Mouse (Mus musculus) layer of hippocampus, adult 9-10 months (tissue): ENCODE measurements around the gene BC035044.
"Not testable (repeated sequence)": the region's sequence is repeated elsewhere in the genome, so short reads cannot be mapped to it uniquely, and the experiment has no call there.

Experiments used
- DNase-seq: peaks from one replicate; pipeline ENCODE4 v3.0.0; 2022; ENCODE audit warnings: low spot score

The BC035044 gene

GRCm38 (mm10) chr6:128850671-128851070 lies 40.3 kb downstream of the BC035044 start:
- no peak for DNase-seq

- DNase-seq, result no peak
These were observed 41.0 kb downstream of the BC035044 start for GRCm38 (mm10) chr6:128849902-128850301.

- no peak for DNase-seq
These were observed 43.5 kb downstream of the BC035044 start for GRCm38 (mm10) chr6:128847401-128847800.

- no peak for DNase-seq
These were observed 44.9 kb downstream of the BC035044 start for GRCm38 (mm10) chr6:128845998-128846542.

- DNase-seq, result peak; percentile 88
These were observed 45.5 kb downstream of the BC035044 start for GRCm38 (mm10) chr6:128845319-128845979.

- DNase-seq, result no peak
These were observed 46.3 kb downstream of the BC035044 start for GRCm38 (mm10) chr6:128844586-128845080.

- DNase-seq, result no peak
These were observed 46.8 kb downstream of the BC035044 start for GRCm38 (mm10) chr6:128844131-128844530.

GRCm38 (mm10) chr6:128843479-128843992 lies 47.4 kb downstream of the BC035044 start:
- peak; percentile 49 for DNase-seq

- peak; percentile 93 for DNase-seq
These were observed 47.9 kb downstream of the BC035044 start for GRCm38 (mm10) chr6:128842945-128843478.

- no peak for DNase-seq
These were observed 48.5 kb downstream of the BC035044 start for GRCm38 (mm10) chr6:128842356-128842944.

- DNase-seq, result no peak
These were observed 49.4 kb downstream of the BC035044 start for GRCm38 (mm10) chr6:128841327-128842089.

GRCm38 (mm10) chr6:128840669-128841068 lies 50.3 kb downstream of the BC035044 start:
- not testable (repeated sequence) for DNase-seq

GRCm38 (mm10) chr6:128839921-128840320 lies 51.0 kb downstream of the BC035044 start:
- DNase-seq, result no peak

- DNase-seq, result peak; percentile 83
These were observed 51.6 kb downstream of the BC035044 start for GRCm38 (mm10) chr6:128839266-128839771.

- DNase-seq, result peak; percentile 87
These were observed 52.3 kb downstream of the BC035044 start for GRCm38 (mm10) chr6:128838342-128839265.

GRCm38 (mm10) chr6:128837454-128838341 lies 53.2 kb downstream of the BC035044 start:
- no peak for DNase-seq

GRCm38 (mm10) chr6:128836955-128837334 lies 54.0 kb downstream of the BC035044 start:
- DNase-seq, result no peak

GRCm38 (mm10) chr6:128836191-128836954 lies 54.6 kb downstream of the BC035044 start:
- DNase-seq, result no peak

GRCm38 (mm10) chr6:128835571-128835970 lies 55.4 kb downstream of the BC035044 start:
- DNase-seq, result no peak
